Mouse (Mus musculus) NIH3T3 (cell line): ENCODE measurements around the gene Slc6a17.
A peak's percentile ranks its signal among the peaks of the same experiment; 100 is the strongest.

Experiments
- DNase-seq: peaks from one replicate; pipeline ENCODE4 v3.0.0-alpha.2; 2012; ENCODE audit warnings: low read depth

Slc6a17 gene

GRCm38 (mm10) chr3:107524547-107524946, 6.7 kb upstream of the Slc6a17 start:
- DNase-seq = no peak

DNA sequence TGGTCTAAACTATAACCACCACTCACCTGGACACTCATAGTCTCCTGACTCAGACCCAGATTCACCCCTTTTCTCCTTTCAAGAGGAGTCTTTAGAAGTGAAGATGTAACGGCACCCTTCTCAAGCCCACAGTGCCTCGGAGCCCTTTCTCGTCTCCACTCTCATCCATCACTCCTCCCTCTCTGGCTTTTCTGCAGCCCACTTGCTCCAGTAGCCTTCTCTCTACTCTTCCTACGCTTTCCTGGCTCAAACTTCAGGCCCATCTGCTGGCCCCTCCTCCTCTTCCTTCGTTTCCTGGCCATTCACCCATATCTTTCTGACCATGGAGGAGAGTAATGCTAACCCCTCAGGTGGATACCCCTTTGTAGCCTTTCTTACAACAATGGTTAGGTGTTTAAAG, 3.1 kb upstream of the Slc6a17 start:
- no peak for DNase-seq

- no peak for DNase-seq
Measured at GRCm38 (mm10) chr3:107516776-107517630, 815 bp downstream of the Slc6a17 start.

- DNase-seq = peak; percentile 40
Measured at GRCm38 (mm10) chr3:107515989-107516388, 1.8 kb downstream of the Slc6a17 start.

DNA sequence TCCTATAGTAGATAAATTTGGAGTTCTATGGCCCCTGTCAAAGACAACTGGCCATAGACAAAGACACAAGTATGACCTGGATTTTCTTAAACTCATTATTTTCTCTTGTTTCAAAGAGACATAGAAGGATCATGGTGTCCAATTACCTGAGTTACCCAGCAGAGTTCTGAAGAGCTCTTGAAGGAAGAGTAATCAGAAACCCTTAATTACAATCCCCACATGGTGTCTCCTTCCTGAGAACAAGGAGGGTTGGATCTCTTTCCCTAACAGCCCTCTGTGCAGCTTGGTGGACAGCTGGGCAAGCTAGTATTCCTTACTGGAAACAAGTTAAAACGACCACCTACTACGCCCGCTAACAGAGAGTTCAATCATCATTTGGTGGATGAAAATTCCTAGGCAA, 6.4 kb downstream of the Slc6a17 start:
- no peak for DNase-seq

DNA sequence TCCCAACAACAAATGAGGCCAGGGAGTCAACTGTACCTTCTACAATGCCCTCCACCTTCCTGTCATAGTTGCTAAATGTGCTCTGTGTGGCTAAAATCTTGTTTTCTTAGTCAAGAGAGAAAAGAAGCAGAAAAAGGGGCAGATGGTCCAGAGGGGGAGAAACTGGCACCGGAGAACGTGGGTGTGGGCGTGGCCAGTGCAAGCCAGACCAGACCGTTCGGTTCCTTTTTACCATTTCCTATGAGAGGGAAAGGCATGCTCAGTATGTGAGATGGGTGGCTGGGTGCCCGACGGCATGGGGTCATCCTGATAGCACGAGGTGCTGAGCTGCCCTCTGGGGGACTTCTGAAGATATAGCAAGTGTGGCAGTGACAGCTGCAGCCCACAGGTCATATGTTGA, 9.1 kb downstream of the Slc6a17 start:
- DNase-seq = no peak

DNA sequence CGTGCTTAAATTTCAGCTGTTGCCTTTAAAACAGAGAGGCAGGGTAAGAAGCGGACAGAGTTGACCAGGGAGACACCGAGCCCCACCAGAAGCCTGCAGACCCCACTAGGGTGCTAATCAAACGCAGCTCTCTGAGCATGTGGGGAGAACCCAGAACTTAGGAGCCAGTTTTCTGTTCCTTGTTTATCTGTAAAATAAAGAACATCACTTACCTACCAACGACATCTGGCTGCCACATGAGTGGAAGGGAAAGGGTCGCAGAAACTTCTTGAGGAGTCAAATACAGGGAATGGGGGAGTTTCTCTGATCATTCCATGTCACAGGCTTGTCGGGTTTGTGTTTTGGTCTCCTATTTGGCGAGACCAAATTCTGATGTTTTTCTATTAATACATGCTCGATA, 9.9 kb downstream of the Slc6a17 start:
- no peak for DNase-seq

GRCm38 (mm10) chr3:107506531-107506930, 11.3 kb downstream of the Slc6a17 start:
- no peak for DNase-seq

DNA sequence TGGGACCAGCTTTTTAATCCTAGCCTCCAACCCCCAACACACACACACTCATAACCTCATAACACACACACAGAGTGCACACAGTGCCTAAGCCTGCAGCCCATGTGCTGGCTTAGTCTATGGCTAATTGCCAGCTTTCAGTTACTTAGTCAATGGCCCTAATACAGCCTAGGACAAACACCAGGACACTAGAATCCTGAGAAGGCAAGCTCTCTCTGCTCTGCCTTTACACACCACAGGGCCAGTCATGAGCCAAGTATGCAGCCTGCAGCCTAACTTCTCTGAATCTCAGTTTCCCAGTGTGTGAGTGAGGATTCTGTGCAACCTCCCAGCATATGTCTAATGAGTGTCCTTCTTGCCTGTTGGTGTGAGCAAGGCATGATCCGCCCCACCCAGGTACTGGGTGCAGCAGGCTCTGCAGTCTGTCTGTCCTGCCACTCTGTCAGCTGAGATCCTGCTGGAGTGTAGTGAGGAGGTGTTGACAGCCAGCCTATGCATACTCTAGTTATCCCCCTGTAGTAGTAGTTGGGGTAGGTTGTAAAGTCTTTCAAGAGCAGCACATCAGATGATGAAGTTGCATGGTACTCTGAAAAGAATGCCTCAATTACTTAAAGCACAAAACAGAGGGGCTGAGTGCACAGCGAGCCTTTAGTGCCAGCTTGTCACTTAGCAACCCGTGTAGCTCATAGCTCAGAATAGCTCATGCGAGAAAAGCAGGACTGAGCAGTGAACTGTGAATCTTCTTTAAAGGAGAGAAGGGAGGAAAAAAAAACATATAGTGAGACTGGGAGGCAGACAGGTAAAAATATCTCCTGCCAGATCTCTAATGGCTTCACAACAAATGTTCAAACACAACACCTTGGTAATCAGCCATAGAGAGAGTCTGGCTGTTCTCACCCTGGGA, 12.1 kb downstream of the Slc6a17 start:
- DNase-seq = no peak

DNA sequence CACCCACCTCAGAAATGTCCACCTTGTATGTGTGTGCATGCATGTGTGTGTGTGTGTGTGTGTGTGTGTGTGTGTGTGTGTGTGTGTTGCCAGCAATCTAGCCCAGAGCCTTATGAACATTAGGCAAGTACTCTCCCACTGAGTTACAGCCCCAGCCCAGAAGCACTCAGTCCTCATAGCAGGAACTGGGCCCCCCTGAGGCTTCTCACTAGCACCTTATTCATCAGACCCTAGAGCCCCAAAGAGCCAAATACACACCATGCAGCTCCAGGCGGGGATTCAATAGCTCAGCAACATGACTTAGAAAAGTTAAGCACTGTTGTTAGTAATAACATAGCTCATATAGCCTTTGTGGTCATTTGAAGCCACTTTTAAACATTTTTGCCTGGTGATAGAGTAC, 13.3 kb downstream of the Slc6a17 start:
- no peak for DNase-seq

DNA sequence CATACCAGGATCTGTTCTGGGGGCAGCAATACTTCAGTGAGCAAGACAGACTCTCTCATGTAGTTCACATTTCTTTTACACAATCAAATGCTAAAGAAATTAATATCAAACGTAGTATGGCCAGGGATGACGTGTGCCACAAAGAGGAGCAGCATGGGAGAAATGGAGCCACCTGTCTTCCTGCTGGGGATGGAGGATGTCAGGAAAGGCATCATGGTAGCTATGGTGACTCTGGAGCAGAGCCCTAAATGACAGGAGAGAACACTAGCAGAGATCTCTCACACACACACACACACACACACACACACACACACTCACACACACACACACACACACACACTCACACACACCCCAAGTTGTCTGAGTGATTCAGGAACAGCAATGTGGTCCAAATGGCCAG, 14.1 kb downstream of the Slc6a17 start:
- DNase-seq = no peak

GRCm38 (mm10) chr3:107501702-107502151, 16.1 kb downstream of the Slc6a17 start:
- no peak for DNase-seq

DNA sequence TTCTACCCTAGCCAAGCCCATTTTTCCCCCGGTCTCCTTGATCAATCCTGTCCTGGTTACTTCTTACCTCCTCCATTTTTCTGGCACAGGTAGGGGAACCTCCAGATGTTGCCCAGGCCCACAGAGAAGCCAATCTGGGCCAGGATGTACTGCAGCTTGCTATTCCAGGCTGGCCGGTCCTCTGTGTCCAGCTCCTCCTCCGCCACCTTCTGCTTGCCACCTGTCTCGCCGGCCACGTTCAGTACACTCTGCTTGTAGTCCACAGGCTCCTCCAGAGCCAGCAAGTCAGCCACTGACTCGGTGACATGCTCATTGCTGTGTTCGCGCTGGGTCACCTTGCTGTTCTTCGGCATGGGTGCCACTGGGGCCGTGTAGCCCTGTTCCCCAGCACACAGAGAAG, 17.5 kb downstream of the Slc6a17 start:
- no peak for DNase-seq

- DNase-seq = no peak
Measured at GRCm38 (mm10) chr3:107496086-107496850, 21.6 kb downstream of the Slc6a17 start.

DNA sequence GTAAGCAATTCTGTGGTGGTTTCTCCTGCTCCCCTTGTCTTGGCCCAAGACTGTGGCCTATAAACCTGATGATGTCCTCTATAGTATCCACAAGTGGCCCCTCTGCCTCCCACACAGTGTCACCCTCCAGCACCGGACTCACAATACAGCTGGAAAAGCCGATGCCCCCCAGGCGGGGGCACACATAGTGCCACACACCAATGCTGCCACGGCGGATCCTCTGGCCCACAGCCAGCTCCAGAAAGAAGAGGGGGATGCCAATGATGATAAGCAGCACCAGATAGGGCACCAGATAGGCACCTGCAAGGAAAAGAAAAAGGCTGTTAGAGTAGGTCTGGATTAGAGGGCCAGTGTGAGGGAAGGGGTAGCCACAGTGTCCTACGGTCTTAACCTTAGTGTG, 22.3 kb downstream of the Slc6a17 start:
- no peak for DNase-seq

DNA sequence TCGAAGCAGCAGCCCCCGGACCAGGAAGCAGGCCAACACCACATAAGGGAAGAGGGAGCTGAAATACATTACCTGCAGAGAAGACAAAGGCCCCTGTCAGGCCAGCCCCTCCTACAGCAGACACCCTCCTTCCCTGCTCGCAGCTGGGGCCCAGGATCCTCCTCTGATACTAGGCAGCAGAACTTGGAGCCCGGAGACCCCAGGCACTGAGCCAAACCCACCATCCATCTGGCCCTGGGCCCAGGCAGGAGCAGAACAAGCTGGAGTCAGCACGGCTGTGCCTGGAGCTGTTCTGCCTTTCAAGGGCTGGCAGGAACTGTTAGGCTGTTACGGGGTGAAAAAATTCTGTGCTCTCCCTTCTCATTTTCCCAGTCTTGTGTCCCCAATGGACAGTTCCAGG, 26.4 kb downstream of the Slc6a17 start:
- DNase-seq = peak; percentile 71

- DNase-seq = peak; percentile 50
Measured at GRCm38 (mm10) chr3:107488637-107489036, 29.2 kb downstream of the Slc6a17 start.

DNA sequence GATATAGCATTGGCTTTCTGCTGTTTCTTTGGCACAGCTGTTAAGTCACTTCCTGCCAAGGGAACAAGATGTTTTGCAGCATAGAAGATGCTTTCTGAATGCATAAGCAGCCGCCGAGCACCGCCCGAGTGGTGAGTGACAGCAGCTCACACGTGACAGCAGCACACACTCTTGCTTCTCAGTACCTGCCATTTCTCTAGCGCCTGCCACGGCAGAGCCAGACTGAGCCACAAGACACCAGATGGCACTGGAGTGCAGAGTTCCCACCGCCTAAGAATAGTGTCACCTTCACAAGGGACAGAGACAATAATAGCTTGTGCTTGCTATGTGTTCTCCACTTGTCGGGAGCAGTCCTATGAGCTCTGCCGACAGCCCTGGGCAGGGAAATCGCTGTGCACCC, 34.5 kb downstream of the Slc6a17 start:
- DNase-seq = no peak

DNA sequence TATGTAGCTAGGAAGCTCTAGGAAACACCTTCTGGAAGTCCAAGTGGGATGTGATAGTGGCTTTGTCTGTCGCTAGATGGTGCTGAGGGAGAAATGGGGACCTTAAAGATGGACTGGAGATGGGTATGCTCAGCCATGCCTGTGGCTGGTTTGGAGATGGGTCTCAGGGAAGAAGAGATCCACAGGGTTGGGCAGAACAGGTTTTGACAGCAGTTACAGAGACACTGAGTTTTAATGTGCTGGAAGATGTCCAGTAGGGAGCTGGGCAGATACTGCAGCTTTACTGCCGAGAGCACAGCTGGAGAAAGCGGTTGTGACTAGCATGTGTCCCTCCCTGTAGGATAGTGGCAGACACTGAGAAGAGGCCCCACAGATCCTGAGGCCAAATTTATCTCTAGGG, 37.2 kb downstream of the Slc6a17 start:
- DNase-seq = no peak

- peak; percentile 74 for DNase-seq
Measured at GRCm38 (mm10) chr3:107472198-107472597, 45.6 kb downstream of the Slc6a17 start.

DNA sequence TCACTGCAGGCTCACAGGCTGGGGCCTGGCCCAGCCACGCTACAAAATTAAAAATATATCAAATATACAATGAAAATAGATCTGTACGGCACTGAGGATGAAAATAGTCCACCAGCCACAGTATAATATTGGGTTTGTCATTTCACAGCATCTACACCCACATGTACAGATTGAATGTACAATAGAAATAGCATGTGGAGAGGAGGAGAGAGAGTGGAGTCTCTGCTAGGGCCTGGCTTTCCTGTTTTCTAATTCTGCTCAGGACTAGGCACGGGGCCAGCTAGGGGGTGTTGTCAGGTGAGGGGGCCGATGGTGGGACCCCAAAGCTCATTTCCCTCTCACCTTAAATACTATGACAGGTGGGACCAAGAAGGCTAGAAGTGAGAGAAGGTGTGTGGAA, 48.8 kb downstream of the Slc6a17 start:
- no peak for DNase-seq

DNA sequence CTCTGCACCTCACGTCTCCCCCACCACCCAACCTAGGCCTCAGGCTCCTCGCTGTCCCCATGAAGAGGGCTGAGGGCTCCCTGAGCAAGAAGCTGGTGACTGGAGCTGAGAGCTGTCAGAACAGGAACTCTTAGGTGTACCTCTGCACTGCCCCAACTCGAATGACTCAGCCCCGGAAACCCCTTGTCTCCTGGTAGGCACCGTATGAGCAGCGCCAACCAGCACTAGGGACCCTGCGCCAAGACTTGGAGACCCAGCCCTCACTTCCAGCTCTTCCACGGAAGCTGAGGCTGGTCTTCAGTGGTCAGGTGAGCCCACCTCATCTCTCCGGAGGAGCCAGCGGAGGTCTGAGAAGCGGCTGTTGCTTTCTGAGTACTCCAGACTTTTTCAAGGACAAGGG, 49.7 kb downstream of the Slc6a17 start:
- DNase-seq = no peak
